Mouse (Mus musculus): ENCODE results near the gene Lekr1.

The Lekr1 gene

GRCm38 (mm10) chr3:65656902-65657660 is 8.9 kb upstream of the Lekr1 start:
- DNase-seq (ENCODE audit: low spot score), result no peak

- DNase-seq (ENCODE audit: low spot score), result no peak
Measured at GRCm38 (mm10) chr3:65658081-65658612, 7.9 kb upstream of the Lekr1 start.

DNA sequence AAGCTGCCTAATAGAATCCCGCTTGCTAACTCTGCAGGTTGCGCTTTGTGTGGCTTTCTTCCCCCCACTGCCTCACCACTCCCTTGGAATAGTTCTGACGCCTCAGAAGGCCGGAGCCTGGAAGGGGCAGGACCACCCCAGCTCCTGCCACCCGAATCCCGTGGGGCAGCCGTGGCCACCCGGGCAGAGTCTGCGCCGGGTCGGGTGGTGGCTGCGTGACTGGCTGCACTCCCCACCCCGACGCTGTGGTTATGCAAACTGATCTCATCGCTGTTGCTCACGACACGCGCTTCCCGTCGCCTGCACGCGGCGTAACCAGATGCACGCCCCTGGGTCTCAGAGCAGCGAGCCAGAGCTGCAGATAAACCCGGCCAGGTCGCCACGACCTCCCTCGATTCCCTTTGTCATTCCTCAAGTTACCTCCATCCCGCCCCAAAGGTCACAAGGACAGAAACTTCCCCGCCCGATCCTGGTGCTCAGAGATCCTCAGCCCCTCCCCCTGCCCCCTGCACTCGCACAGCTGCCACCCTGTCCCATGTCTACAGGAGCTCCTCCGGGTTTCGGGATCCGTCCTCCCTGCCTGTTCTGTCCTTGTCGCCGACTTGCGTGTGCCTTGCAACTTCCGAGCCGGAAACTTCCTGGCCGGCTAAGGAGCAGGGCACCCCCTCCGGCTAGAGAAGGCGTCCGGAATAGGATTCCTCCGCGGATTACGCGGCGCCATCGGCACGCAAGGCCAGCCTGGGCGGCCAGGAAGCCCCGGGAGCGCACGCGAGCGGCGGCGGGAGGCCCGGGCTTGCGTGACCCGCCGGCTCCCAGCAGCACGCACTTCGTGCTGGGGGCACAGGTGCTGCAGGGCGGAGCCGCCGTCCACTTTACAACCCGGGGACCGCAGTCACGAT is 7.1 kb upstream of the Lekr1 start:
- DNase-seq (ENCODE audit: low spot score), result peak; percentile 65

- DNase-seq (ENCODE audit: low spot score), result no peak
Measured at GRCm38 (mm10) chr3:65659620-65659932, 6.5 kb upstream of the Lekr1 start.

GRCm38 (mm10) chr3:65660336-65660735 is 5.7 kb upstream of the Lekr1 start:
- no peak for DNase-seq (ENCODE audit: low spot score)

DNA sequence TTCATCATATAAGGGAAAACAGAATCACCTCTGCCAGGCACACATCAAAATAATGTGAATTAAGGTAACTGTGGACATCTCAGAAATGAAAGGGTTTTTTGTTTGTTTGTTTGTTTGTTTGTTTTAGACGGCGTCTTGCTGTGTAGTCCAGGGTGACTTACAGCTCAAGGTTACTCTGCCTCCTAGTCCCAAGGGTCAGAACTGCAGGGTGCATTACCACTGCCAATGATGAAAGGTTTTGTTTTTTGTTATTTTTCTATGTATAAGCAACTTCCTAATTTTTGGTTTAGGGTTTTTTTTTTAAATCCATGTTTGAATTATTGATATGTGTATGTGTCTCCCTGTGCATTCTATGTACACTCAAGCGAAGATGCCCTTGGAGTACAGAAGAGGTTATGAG is 4.3 kb upstream of the Lekr1 start:
- DNase-seq (ENCODE audit: low spot score), result no peak

DNA sequence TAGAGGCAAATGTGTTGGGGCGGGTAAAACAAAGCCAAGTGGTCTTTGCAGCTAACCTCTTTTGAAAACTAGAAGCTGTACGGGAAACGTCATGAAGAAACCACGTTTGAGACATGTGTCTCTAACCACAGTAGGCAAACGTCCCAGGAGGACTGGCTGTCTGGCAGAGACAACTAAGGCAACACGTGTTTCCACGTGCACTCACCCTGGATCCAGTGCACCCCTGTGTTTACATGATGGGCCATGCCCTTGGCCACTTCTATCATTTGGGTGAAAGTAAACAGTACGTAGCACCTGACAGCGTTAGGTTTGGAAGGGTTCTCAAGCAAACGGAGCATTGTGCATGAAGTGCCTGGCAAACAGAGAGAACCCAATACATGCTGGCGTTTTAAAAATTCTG is 2.9 kb upstream of the Lekr1 start:
- no peak for DNase-seq (ENCODE audit: low spot score)

GRCm38 (mm10) chr3:65670216-65670615 is 4.2 kb downstream of the Lekr1 start:
- DNase-seq (ENCODE audit: low spot score), result no peak

DNA sequence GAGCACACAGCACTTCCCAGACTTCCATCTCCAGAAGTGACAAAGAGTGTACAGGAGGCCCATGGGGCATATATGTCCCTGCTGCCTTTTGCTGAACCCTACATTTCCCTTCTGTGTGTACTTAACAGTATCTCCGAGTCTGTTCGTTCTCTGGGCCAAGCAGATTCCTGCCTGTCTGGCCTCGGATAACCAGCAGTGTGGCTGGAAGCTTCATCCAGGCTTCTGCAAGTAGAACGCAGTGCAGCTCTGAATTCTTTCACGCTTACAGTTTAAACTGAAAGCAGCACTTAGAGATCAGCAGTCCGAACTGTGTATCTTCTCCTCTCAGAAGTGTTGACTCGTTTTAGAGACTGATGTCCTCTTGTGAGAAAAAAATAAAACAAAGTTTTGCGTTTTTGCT is 7.7 kb downstream of the Lekr1 start:
- DNase-seq (ENCODE audit: low spot score), result peak; percentile 15

DNA sequence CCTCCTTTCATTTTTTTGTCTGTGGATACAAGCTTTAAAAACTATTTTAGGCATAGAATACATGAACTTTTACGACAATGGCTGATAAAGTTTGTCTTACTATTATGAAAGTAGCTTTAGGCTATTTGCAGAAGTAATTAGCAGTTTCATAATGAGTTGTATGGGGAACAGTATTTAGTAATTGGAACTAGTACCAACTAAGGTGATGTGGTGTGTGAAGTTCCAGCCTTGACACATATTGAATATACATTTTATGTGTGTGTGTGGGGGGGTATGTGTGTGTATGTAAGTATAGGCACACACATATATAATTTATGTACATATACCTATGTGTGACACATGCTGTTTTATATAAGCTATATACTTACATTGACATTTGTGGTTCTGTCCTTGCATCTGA is 14.6 kb downstream of the Lekr1 start:
- DNase-seq (ENCODE audit: low spot score), result no peak

DNA sequence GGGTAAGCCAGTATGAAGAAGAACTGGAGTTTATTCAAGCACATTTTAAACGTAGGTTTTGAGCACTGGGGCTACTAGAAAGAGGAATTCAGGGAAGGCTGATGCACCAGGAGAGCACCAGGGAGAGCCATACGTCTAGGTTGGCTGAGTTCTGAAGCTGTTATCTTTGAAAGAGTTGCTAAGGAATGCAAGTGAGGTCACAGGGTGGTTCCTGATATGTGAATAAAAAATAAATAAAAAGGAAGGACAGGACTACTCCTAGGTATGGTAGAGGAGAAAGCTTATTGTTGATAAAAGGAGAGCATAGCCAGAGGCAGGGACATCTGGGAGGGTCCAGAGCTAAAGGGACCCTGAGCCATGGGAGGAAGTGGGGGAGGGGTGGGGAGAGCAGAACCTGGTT is 23.7 kb downstream of the Lekr1 start:
- no peak for DNase-seq (ENCODE audit: low spot score)

DNA sequence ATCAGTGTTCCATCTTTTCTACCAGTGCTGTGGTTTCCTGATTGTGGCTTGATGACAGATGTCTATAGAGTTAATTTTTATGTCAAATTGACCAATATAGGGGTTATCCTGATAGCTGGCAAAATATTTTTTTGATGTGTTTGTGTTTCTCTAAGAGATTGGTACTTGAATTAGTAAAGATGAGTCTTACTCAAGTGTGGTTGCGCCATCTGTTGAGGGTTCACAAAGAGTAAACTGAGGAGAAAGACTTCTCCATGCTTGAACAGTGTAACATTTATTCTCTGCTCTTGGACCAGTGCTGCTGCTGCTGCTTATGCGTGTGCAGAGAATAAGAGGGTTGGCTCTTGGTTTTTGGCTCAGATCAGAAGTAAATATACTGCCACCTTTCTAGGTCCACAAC is 24.8 kb downstream of the Lekr1 start:
- DNase-seq (ENCODE audit: low spot score), result no peak

DNA sequence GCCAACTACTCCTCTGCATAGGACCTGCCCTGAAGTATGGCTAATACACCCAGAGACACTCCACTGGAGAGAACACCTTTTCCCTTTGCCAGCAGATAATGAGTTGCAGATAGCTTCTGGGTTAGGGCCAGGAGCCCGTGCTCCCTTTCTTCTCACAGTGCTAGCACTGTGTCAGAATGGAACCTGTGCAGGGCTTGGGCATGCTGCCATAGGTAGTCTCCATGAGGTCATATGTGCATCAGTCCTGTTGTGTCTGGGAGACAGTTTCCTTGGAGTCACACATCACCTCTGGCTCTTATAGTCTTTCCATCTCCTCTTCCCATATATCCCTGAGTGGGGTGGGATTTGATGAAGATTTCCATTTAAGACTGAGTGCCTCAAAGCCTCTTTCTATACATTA is 33.7 kb downstream of the Lekr1 start:
- DNase-seq (ENCODE audit: low spot score), result no peak

- DNase-seq (ENCODE audit: low spot score), result no peak
Measured at GRCm38 (mm10) chr3:65714372-65714771, 48.3 kb downstream of the Lekr1 start.

DNA sequence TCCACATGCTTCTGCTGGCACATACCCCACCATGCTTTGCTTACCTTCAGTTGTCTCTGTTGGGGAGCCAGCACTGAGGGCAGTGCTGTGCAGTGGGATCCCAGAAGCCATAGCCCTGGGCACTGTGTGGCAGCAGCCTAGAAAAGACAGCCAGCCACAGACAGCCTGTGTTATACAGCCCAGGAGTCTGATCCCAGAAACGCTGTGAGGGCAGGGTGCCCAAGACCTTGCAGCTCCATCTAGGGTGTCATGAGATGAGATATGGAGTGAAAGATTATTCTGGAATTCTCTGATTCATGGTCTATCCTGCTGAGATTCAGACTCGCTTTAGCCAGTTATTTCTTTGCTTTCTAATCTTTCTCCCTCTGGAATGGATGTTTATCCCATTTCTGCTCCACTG is 51.4 kb downstream of the Lekr1 start:
- DNase-seq (ENCODE audit: low spot score), result peak; percentile 40

DNA sequence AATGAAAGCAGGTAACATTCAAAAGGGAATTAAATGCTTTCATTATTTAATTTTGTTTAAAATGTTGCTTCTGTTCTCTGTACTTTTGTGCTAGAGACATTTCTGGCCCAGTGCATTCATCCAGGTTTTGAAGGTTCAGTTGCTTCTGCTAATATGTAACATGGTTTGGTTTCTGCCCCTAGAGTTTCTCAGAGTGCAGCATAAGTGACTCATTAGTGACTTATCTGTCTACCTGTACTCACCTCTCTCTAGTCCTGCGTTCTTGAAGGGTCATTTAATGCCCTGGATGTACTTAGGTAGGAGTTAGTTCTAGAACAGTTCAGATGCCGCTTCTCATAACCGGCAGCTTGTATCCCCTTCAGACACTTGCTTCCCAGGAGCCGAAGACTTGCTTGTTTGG is 56.9 kb downstream of the Lekr1 start:
- DNase-seq (ENCODE audit: low spot score), result no peak

- no peak for DNase-seq (ENCODE audit: low spot score)
Measured at GRCm38 (mm10) chr3:65723664-65724063, 57.6 kb downstream of the Lekr1 start.

- DNase-seq (ENCODE audit: low spot score), result no peak
Measured at GRCm38 (mm10) chr3:65737816-65738215, 71.8 kb downstream of the Lekr1 start.

- DNase-seq (ENCODE audit: low spot score), result no peak
Measured at GRCm38 (mm10) chr3:65744936-65745335, 78.9 kb downstream of the Lekr1 start.

DNA sequence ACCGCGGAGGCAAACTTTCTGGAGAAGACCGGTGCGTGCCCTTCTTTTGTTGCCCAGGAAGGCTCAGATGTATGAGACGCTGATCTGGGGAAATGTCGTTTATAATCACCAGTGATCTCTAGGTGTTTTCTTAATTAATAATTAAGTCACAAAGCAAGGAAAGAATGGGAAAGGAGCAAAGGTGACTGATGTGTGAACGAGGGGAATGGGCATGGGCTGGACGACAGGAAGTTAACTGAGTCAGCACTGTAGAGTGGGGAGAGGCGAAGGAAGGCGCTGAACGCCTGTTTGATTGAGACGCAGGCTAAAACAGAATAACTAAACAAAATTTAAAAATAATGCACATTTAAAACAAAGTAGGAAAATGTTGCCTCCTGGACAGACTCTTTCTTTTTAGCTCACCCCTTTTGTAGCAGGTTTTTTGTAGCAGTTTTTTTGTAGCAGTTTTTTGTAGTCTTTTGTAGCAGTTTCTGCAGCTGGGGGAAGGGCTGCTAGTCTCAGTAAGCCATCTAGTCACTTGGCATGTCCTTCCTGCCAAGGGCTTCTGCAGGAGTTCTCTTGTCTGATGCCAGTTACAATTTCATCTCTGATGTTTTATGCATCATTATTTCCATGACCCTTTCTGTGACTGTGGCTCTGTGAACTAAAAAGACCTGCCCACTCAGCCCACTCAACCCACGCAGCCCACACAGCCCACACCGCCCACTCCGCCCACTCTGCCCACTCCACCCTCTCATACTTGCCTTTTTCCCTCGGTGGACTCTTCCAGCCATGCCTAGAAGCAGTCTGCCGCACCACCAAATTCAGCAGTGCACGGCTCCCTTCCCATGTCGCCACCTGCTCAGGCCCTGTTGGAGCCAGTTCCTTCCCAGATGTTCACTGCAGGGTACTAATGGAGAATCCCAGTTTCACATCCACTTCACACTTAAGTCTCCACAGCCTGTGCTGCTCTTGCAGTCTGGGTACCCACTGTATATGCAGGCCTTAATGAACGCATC is 98.8 kb downstream of the Lekr1 start:
- DNase-seq (ENCODE audit: low spot score), result no peak

DNA sequence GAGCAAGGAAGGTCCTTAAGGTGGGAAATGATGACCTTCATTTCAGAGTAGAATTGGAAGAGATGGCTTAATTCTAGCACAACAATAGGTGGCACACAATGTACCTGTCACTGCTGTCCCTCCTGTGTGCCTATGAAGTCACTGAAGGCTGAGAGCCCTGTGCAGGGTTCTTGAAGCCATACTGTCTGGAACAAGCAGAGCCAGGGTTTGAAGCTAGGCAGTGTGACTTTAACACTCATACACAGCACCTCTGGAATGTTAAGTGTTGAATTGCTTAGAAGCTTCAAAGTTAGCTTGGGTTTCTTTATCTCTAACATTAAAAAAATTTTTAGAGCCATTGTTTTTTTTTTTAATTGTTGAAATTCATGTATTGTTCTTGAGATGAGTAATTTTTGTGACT is 100.4 kb downstream of the Lekr1 start:
- no peak for DNase-seq (ENCODE audit: low spot score)
